Mouse (Mus musculus): ENCODE measurements at regions not wholly inside any gene's neighbourhood (a gene's known extent, or its start where the extent isn't known, plus 50 kb on each side); places are given as distances from the start of the nearest gene placed in this dataset.

DNA sequence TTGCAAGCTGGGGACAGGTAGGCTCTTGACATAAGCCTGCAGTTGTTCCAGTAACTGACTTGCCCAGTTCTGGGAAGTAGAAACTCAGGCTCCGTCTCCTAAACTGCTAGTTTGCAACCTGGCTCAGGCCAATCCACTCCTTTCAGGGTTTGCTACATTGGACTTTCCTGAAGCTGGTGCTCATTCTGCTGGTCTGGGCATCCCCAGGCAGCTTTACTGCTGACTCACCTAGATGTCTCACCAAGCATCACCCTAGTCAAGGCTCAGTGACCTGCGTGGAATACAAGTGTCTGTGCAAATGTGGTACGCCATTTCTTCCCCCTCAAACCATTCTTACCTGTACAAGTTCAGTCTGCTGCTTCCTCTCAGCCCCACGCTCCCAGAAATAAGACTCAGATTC is 110.8 kb downstream of the Qrsl1 start:
- DNase-seq (ENCODE audit: low spot score in 2 of 2): no peak

- DNase-seq (ENCODE audit: low spot score in 2 of 2): no peak
These were observed 110.0 kb downstream of the Qrsl1 start for GRCm38 (mm10) chr10:43791525-43792021.

- no peak for DNase-seq (ENCODE audit: low spot score in 2 of 2)
These were observed 108.9 kb downstream of the Qrsl1 start for GRCm38 (mm10) chr10:43792618-43793017.

GRCm38 (mm10) chr10:43794587-43794986 is 107.0 kb downstream of the Qrsl1 start:
- no peak for DNase-seq (ENCODE audit: low spot score in 2 of 2)

GRCm38 (mm10) chr10:43800077-43800476 is 101.5 kb downstream of the Qrsl1 start:
- DNase-seq (ENCODE audit: low spot score in 2 of 2): no peak

- no peak for DNase-seq (ENCODE audit: low spot score in 2 of 2)
These were observed 86.3 kb downstream of the Qrsl1 start for GRCm38 (mm10) chr10:43815291-43815690.

DNA sequence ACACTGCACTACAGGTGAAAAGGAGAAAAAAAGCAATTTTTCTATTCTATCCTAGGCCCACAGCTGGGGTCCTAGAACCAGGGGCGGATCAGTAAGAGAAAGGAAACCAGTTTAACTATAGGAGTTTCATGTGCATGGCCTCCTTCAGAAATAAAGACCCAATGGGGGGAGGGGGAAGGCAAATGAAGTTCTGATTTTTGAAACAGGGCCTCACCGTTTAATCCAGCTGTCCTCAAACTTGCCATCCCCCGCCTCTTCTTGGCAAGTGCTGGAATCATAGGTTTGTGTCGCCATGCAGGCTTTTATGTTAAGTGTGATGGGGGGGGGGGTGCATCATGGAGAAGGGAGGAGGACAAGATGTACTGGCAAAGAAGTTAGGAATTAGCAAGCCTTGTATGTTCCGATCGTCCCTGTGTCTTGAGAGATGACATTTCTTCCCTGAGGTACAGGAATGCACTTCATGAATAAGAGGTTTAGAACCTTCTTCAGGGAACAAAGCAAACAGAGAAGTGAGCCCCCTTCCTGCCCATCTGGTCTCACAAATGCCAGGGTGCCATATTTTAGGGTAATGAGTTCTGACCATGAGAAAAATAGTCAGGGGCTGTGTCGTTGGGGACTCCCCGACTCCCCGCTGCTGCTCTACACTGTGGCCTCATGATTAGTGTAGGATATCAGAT is 83.9 kb downstream of the Qrsl1 start:
- no peak for DNase-seq (ENCODE audit: low spot score in 2 of 2)

- DNase-seq (ENCODE audit: low spot score in 2 of 2): no peak
These were observed 82.9 kb downstream of the Qrsl1 start for GRCm38 (mm10) chr10:43818623-43819022.

DNA sequence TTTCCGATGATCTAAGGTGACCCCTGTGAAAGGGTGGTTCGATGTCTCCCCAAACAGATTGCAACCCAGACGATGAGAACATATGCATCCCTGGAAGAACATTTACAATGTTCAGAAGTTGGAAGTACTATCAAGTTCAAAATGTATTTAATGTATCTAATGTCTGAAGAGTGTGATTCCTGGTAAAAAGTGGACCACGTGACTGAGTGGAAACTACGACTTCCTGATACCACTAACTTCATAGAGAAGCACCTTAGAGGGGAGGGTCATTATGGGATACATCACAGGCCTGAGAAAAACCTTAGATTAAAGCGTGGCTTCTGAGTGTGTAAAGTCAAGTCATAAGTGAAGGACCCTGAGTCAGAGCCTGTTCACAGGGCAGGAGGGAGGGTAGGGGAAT is 82.1 kb downstream of the Qrsl1 start:
- DNase-seq (ENCODE audit: low spot score in 2 of 2): no peak

DNA sequence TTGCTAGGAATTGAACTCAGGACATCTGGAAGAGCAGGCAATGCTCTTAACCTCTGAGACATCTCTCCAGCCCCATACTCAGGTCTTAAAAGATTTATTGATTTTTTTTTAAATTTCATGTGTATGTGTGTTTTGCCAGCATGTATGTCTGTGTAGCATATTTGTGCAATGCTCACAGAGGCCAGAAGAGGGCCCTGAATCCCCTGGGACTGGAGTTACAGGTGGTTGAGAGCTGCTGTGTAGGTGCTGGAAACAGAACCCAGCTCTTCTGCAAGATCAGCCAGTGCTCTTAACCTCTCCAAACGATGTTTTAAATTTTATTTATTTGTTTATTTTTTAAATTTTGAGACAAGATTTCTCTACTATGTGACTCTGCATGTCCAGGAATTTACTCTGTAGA is 78.9 kb downstream of the Qrsl1 start:
- no peak for DNase-seq (ENCODE audit: low spot score in 2 of 2)

- DNase-seq (ENCODE audit: low spot score in 2 of 2): no peak
These were observed 77.5 kb downstream of the Qrsl1 start for GRCm38 (mm10) chr10:43824009-43824408.

All from cerebellum, postnatal 4 days (tissue).